Mouse (Mus musculus) 416B (cell line): Measurements from ENCODE around the gene St7.
A peak's percentile ranks its signal among the peaks of the same experiment; 100 is the strongest.

Source experiments
- DNase-seq: peaks from one replicate; pipeline ENCODE4 v3.0.0; 2011; ENCODE audit warnings: low read depth

Gene St7

DNA sequence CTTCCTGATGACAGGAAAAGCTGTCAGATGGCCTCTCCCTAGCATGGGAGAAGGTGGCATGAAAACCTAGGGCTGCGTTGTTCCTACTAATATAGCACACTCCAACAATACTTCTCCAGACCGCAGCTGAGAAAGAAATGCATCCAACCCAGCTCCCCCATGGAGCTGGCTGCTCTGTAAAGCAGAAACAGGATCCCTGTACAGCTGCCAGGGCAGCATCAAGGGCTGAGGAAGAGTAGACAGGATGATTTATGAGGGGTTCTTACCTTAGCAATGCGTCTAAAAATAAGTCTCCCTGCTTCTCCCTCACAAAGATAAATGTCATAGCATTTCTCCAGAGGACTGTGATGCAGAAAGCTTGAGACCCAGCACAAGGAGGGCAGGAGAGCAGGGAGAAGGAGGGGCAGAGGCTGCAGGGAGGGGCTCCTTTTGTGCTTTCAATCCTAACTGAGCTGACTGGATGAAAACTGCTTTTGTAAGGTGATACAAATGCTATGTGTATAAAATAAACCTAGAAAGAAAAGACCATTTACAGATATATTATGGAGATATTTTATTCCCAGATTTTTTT, 124.2 kb downstream of the St7 start:
- no peak for DNase-seq

DNA sequence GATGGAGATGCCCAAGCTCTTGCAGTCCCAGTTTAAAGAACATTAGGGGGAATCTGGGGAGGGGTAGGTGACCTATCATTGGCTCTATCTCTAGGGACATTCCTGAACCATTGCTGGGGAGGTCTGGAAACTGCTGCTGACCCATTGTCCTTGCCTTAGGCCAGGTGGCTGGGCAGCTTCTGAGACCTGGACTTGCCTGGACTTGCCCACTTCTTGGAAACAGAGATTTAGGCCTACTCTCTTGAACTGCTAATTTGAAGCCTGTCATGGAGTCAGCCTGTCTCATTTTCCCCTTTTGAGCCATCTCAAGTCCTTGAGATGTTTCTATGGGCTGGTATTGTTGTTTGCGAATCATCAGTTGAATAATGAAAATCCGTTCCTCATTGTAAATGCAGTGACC, 130.9 kb downstream of the St7 start:
- no peak for DNase-seq

DNA sequence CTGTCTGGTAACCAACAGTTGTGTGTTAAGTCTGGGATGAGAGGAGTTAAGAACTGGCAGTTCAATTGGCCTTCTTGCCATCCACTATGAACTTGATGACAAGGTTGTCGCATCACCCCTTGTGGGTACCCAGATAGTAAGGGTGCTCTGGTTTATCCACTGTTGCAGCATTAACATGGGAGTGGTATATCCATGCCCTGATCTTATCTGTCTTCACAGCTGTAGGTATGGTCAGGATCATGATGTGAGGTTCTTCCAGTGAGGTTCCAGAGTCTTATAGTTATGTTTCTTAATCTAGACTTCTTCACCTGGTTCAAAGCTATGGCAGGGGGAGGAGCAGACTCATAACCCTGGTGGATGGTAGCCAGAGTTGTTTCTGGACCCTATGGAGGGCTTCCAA, 132.0 kb downstream of the St7 start:
- DNase-seq, result no peak

- DNase-seq, result no peak
These were observed 135.6 kb downstream of the St7 start for GRCm38 (mm10) chr6:17828382-17828781.

DNA sequence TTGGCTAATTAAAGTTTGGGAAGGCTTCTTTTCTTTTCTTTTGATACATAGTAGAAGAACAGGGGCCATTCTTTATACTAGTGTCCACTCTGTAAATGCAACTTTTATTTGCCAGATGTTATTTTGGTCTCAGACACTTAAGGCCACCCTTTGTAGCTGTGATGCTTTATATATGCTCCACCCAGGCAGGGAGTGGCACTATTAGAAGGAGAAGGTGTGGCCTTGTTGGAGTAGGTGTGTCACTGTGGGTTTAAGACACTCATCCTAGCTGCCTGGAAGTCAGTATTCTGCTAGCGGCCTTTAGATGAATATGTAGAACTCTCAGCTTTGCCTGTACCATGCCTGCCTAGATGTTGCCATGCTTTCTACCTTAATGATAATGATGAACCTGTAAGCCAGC, 137.2 kb downstream of the St7 start:
- DNase-seq, result no peak

- peak; percentile 74 for DNase-seq
These were observed 141.8 kb downstream of the St7 start for GRCm38 (mm10) chr6:17834493-17834892.

- DNase-seq, result no peak
These were observed 143.0 kb downstream of the St7 start for GRCm38 (mm10) chr6:17835693-17836092.

- DNase-seq, result peak; percentile 65
These were observed 144.9 kb downstream of the St7 start for GRCm38 (mm10) chr6:17837676-17838075.

- DNase-seq, result no peak
These were observed 147.7 kb downstream of the St7 start for GRCm38 (mm10) chr6:17840431-17840830.

DNA sequence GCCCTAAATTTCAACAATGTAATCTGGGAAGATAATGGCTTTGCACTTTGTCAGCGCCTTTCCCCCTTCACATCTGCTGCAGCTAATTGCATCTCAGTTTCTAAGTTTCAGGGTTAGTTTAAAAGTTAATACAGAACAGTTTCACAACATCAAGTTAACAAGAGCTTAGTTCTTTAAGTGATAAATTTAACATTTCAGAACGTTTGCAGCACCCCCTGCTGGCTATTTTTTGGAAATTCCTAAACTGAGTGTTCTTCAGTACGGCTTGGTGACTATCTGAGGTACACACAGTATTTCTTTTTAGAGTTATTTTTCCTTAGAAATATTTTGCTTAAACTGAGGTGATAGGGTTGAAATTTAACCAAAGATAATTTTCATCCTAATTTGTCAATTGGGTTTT, 150.0 kb downstream of the St7 start:
- peak; percentile 70 for DNase-seq

GRCm38 (mm10) chr6:17851316-17851715, 158.6 kb downstream of the St7 start:
- no peak for DNase-seq

DNA sequence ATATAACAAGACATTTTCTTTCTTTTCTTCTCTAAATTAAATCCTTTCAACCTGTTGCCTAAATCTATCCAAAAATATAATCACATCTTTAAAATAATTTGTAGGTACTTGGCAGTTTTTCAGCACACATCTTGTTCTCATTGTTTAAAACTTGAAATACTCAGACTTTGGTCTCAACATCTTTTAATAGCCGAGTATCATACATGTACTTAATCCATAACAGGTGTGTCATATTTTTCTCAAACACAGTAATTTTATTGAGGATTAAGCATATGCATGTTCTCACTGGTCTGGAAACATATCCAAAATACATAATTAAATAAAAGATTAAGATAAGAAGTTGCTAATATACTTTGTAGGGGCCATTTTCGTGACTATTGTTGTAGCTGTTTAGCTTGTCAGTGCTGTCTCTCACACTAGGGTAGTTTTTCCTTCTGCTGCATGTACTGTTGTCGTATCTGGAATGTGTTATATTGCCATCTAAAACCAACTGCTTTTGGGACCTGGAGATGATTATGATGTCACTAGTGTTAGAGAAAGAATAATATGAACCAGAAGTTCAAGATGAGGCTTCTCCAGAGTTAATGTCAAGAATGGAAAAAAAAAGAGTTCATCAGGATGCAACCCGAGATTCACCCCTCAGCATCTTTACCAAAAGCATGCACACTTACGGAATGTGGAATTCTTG, 161.0 kb downstream of the St7 start:
- no peak for DNase-seq

GRCm38 (mm10) chr6:17855616-17856015, 162.9 kb downstream of the St7 start:
- no peak for DNase-seq

- DNase-seq, result peak; percentile 21
These were observed 166.8 kb downstream of the St7 start for GRCm38 (mm10) chr6:17859564-17859963.

DNA sequence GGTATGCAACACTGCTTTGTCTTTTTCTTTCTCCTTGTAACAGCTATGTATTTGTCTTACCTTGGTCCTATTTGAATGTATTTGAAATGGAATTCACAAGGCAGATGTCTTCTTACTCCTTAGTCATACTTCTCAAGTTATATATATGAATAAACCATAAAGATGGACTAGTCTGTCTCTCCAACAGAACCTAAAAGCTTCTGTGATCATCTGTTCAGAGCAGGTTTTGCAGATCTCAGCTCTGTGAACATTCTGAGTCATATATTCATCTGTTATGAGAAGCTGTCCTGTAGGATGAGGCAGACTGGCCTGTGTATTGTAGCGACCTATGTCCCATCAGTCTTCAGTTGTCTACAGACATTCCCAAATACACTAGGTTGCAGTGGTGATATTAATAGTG, 167.7 kb downstream of the St7 start:
- no peak for DNase-seq

DNA sequence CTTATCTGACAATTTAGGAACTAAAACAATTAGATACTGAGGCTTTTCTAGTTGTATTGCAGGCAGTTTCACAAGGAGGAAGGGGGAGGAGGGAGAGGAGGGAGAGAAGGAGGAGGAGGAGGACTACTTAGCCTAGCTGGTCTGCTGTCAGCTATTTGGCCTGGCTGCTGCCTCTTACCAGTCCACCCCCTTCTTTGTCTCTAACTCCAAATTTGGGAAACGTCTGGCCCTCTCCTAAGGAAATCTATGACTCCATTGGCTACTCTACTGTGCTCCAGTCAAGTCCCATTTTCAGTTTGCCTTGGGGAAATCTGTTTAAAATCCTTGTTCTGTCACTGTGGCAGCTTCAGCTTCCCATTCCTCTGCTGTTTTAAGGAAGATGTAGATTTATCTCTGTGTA, 175.1 kb downstream of the St7 start:
- no peak for DNase-seq

DNA sequence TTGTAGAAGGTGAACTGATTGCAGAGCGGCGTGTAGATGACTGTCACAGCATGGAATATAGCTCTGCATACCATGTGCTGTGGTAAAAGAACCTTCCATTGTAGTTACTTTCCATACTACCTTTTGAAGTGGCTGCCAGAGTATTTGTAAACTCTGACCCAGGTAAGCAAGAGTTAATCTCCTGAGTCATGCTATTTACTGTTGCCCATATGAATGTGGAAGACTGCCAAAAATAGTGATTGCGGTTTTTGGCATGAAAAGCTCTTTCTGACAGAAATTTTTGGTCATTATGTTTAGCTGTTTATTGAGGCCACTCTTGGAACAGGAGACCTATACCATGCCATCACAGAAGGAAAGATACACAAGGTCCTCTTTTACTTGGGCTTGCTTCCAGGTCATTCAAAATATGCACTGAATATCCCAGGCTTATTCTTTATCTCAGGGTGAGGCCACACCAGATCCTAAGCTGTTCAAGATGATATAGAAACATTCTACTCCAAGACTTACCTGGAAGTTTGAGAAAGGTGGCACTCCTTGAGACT, 179.2 kb downstream of the St7 start:
- peak; percentile 49 for DNase-seq

DNA sequence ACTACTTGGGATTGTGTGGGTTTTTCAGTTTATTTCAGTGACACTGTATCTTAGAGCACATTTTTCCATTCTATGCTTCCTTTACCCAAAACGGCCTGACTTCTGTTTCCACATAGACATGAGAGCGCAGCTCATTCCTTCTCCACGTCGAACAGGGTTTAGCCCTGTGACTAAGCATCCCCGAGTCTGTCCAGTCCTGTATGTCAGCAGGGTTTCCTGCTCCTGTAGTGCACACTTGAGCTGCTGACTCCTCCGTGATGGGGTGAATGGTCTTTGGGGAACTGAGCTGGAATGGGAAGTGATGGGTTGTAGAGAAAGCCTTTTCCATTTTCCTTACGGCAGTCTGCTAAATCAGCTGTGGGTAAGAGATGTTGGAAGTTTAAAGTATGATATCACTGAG, 182.9 kb downstream of the St7 start:
- no peak for DNase-seq

DNA sequence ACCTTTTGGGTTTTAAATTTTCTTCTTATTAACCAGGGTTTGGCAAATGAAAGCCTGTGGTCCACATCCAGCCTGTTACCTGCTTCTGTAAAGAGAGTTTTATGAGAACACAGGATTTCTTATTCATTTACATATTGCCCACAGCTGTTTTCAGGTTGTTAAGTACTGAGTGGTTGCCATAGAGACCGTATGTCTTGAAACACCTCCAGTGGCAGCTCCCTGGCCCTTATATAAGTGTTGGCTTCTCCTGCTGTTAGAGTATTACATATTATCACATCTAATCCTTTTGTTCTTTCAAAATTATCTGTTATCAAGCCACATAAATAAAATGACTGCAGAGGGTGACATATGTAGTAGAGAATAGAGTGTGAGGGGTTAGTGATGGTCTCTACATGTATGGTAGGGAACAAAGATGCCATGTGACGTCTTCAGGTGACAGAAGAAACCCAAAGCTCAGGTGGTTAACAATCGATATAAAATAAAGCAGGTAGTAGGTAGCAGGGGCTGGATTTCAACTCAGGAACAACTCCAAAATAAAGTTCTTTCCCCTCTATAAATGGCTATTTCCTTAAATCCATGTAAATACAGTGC, 183.4 kb downstream of the St7 start:
- no peak for DNase-seq

DNA sequence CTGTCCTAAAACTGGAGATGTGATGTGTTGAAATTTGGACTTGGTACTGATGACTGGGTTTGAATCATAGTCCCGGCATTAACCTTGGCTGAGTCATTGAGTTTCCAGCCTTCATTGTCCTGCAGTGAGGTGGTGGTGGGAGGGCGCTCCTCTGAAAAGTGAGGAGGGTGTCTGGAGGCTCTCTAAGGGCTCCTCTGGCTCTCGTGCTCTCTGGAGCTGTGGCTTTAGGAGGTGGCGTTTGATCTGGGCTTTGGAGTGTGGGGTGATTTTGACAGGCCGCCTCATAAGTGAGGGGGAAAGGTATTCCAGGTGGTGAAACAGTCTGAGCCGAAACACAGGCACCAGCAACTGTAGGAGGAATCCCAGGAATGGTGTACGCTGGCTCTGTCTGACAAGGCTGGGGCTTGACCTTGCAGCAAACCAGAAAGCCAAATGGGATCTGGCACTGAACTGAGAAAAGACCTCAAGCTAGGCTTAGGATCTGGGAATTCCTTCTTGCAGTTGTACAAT, 184.0 kb downstream of the St7 start:
- DNase-seq, result no peak

DNA sequence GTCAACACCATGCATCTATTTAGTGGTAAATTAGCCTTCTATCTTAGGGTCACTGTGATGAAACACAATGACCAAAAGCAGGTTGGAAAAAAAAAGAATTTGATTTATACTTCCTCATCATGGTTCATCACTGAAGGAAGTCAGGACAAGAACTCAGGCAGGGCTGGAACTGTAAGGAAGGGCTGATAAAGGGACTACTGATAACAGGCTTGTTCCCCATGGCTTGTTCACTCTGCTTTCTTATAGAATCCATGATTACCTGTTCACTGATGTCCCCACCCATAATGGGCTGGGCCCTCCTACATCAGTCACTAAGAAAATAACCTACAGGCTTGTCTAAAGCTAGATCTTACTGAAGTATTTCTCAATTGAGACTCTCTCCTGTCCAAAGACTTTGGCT, 190.2 kb downstream of the St7 start:
- no peak for DNase-seq

DNA sequence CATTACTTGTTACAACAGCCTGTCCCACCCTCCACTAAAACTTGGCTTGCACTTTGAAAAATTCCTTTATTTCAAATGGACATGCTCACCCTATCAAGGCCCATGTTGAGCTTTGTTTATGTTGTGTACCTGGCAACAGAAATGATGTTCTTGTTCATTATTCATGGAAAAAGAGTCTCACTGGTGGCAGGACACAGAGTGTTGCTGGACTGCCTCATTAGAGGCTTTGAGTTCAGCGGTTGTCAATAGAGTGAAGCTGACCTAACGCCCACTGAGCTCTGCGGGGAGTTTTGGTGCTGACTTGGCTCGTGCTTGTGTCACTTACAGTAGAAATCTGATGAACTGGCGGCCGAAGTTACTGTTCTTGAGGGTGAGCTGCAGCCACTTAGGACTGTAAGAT, 195.0 kb downstream of the St7 start:
- DNase-seq, result no peak

DNA sequence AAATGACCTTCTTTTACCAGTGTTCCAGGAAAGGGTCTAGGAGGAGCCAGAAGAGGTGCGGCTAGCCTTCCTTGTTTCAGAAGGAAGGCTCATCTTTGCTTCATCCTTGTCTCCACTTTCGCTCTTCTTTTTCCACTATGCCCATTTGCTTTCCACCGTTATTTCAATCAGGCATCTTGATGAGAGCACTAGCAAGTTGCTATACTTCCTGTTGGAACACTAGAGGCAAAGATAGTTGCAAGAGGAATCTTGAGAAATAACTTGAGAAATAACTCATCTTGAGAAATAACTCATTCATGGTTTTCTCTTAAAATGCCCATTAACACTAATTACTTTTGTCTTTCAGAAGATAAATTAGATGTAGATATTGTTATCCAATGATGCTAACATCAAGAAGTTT, 202.8 kb downstream of the St7 start:
- peak; percentile 29 for DNase-seq
